Mouse (Mus musculus) CH12.LX (cell line): ENCODE measurements at regions not wholly inside any gene's neighbourhood (a gene's known extent, or its start where the extent isn't known, plus 50 kb on each side); places are given as distances from the start of the nearest gene placed in this dataset.

Experiments
- DNase-seq: peaks from one replicate; pipeline ENCODE4 v3.0.0-alpha.2; 2013; ENCODE audit errors: extremely low read depth
- H3K27ac ChIP-seq: 2 replicates; pipeline ENCODE4 v1.5.1; 2012; ENCODE audit warnings: low read depth, mild to moderate bottlenecking, control low read depth, moderate library complexity; ENCODE audit not compliant: insufficient read depth
- H3K27me3 ChIP-seq: replicated peaks from 2 replicates; pipeline ENCODE3; 2012; ENCODE audit warnings: inconsistent platforms
- H3K36me3 ChIP-seq, 2 experiments: replicated peaks in 1 of 2; 2 replicates each; pipeline versions ENCODE3 to v1.6.1; 2012; ENCODE audit warnings: inconsistent platforms in 1 of 2, low read length in 1 of 2, mild to moderate bottlenecking in 1 of 2, mixed read lengths in 1 of 2, moderate library complexity in 1 of 2; ENCODE audit not compliant: control insufficient read depth in 1 of 2, insufficient read depth in 1 of 2
- H3K4me1 ChIP-seq, 2 experiments: 2 replicates each; pipeline ENCODE4 v1.6.1; 2012; ENCODE audit warnings: inconsistent platforms in 1 of 2, moderate library complexity in 1 of 2; ENCODE audit not compliant: insufficient read depth in 2 of 2, control insufficient read depth in 1 of 2
- H3K4me2 ChIP-seq: 2 replicates; pipeline ENCODE4 v1.6.1; 2012; ENCODE audit warnings: low read depth, mild to moderate bottlenecking, control low read depth; ENCODE audit not compliant: poor library complexity, insufficient read depth, severe bottlenecking
- H3K4me3 ChIP-seq, 3 experiments: fragments of 150-350 bp in 1 of 3; sonication (generic) in 1 of 3; replicated peaks in 1 of 3; 2 replicates each; pipeline versions ENCODE3 to v1.5.1; 2011 to 2012; ENCODE audit warnings: low read depth in 2 of 3, low read length in 2 of 3, mild to moderate bottlenecking in 2 of 3, moderate library complexity in 2 of 3, control low read depth in 1 of 3, improper control_type of control experiment in 1 of 3, inconsistent platforms in 1 of 3, mixed read lengths in 1 of 3; ENCODE audit not compliant: poor library complexity in 1 of 3
- H3K79me2 ChIP-seq: replicated peaks from 2 replicates; pipeline ENCODE4 v1.6.1; 2012; ENCODE audit warnings: mild to moderate bottlenecking, moderate library complexity; ENCODE audit not compliant: control insufficient read depth, poor library complexity, insufficient read depth, severe bottlenecking; ENCODE audit errors: extremely low read depth
- H3K9ac ChIP-seq: 2 replicates; pipeline ENCODE4 v1.6.1; 2012; ENCODE audit warnings: low read depth, mild to moderate bottlenecking, control low read depth, moderate library complexity; ENCODE audit not compliant: insufficient read depth
- H3K9me3 ChIP-seq: replicated peaks from 2 replicates; pipeline ENCODE3; 2012; ENCODE audit warnings: low read length, inconsistent platforms, mixed read lengths
- BHLHE40 ChIP-seq: IDR thresholded peaks from 2 replicates; pipeline ENCODE4 v1.6.1; 2011; ENCODE audit warnings: mild to moderate bottlenecking, low read depth, low read length, improper control_type of control experiment
- CHD1 ChIP-seq: IDR thresholded peaks from 2 replicates; pipeline ENCODE4 v1.6.1; 2012; ENCODE audit warnings: low read depth, low read length, improper control_type of control experiment, inconsistent platforms
- CHD2 ChIP-seq: IDR thresholded peaks from 2 replicates; pipeline ENCODE4 v1.6.1; 2011; ENCODE audit warnings: low read length, improper control_type of control experiment
- CTCF ChIP-seq, 2 experiments: IDR thresholded peaks in 1 of 2; conservative IDR thresholded peaks in 1 of 2; 2 replicates each; pipeline ENCODE4 v1.5.1; 2011 to 2012; ENCODE audit warnings: low read depth in 2 of 2, low read length in 2 of 2, improper control_type of control experiment in 1 of 2, inconsistent platforms in 1 of 2, mild to moderate bottlenecking in 1 of 2, moderate library complexity in 1 of 2
- E2F4 ChIP-seq: IDR thresholded peaks from 2 replicates; pipeline ENCODE4 v1.6.1; 2011; ENCODE audit warnings: low read depth, low read length, improper control_type of control experiment; ENCODE audit not compliant: insufficient replicate concordance
- ELF1 ChIP-seq: IDR thresholded peaks from 2 replicates; pipeline ENCODE4 v1.6.1; 2014; ENCODE audit warnings: low read depth, mild to moderate bottlenecking, inconsistent platforms, low read length, improper control_type of control experiment
- EP300 ChIP-seq: IDR thresholded peaks from 2 replicates; pipeline ENCODE4 v1.6.1; 2011; ENCODE audit warnings: low read length, improper control_type of control experiment
- HCFC1 ChIP-seq: IDR thresholded peaks from 2 replicates; pipeline ENCODE4 v1.6.1; 2012; ENCODE audit warnings: low read depth, mild to moderate bottlenecking, inconsistent platforms, low read length, improper control_type of control experiment
- JUN ChIP-seq: IDR thresholded peaks from 2 replicates; pipeline ENCODE4 v1.6.1; 2011; ENCODE audit warnings: low read depth, mild to moderate bottlenecking, low read length, improper control_type of control experiment, moderate library complexity; ENCODE audit not compliant: insufficient read depth
- JUND ChIP-seq: conservative IDR thresholded peaks from 2 replicates; pipeline ENCODE4 v1.6.1; 2011; ENCODE audit warnings: low read depth, low read length, improper control_type of control experiment
- KAT2A ChIP-seq: IDR thresholded peaks from 2 replicates; pipeline ENCODE4 v1.6.1; 2012; ENCODE audit warnings: low read length, improper control_type of control experiment, inconsistent platforms; ENCODE audit not compliant: insufficient replicate concordance
- MAFK ChIP-seq: IDR thresholded peaks from 2 replicates; pipeline ENCODE4 v1.6.1; 2011; ENCODE audit warnings: low read length, improper control_type of control experiment; ENCODE audit not compliant: insufficient replicate concordance
- MAX ChIP-seq: IDR thresholded peaks from 2 replicates; pipeline ENCODE4 v1.6.1; 2011; ENCODE audit warnings: low read length, improper control_type of control experiment
- MEF2A ChIP-seq: IDR thresholded peaks from 2 replicates; pipeline ENCODE4 v1.6.1; 2014; ENCODE audit warnings: low read depth, mild to moderate bottlenecking, inconsistent platforms, low read length, improper control_type of control experiment, borderline replicate concordance
- MXI1 ChIP-seq: IDR thresholded peaks from 2 replicates; pipeline ENCODE4 v1.6.1; 2011; ENCODE audit warnings: mild to moderate bottlenecking, low read depth, low read length, improper control_type of control experiment
- MYC ChIP-seq: IDR thresholded peaks from 2 replicates; pipeline ENCODE4 v1.6.1; 2011; ENCODE audit warnings: low read depth, mild to moderate bottlenecking, improper control_type of control experiment, low read length
- NELFE ChIP-seq: IDR thresholded peaks from 2 replicates; pipeline ENCODE4 v1.6.1; 2011; ENCODE audit warnings: low read depth, low read length, improper control_type of control experiment
- PAX5 ChIP-seq: IDR thresholded peaks from 2 replicates; pipeline ENCODE4 v1.6.1; 2012; ENCODE audit warnings: low read length, inconsistent platforms, mixed read lengths
- POLR2A ChIP-seq: IDR thresholded peaks from 2 replicates; pipeline ENCODE4 v1.6.1; 2011; ENCODE audit warnings: low read depth, mild to moderate bottlenecking, improper control_type of control experiment, low read length
- RAD21 ChIP-seq: IDR thresholded peaks from 2 replicates; pipeline ENCODE4 v1.6.1; 2011; ENCODE audit warnings: low read depth, mild to moderate bottlenecking, low read length, improper control_type of control experiment, moderate library complexity
- SIN3A ChIP-seq: IDR thresholded peaks from 2 replicates; pipeline ENCODE4 v1.6.1; 2012; ENCODE audit warnings: low read length, improper control_type of control experiment, inconsistent platforms
- SMC3 ChIP-seq: IDR thresholded peaks from 2 replicates; pipeline ENCODE4 v1.6.1; 2011; ENCODE audit warnings: low read depth, low read length, improper control_type of control experiment
- TBP ChIP-seq: conservative IDR thresholded peaks from 2 replicates; pipeline ENCODE4 v1.6.1; 2011; ENCODE audit warnings: low read depth, low read length, improper control_type of control experiment
- TCF12 ChIP-seq: IDR thresholded peaks from 2 replicates; pipeline ENCODE4 v1.6.1; 2014; ENCODE audit warnings: low read depth, mild to moderate bottlenecking, inconsistent platforms, low read length, improper control_type of control experiment
- USF1 ChIP-seq: IDR thresholded peaks from 2 replicates; pipeline ENCODE4 v1.6.1; 2014; ENCODE audit warnings: low read depth, mild to moderate bottlenecking, inconsistent platforms, low read length, improper control_type of control experiment
- ZC3H11A ChIP-seq: IDR thresholded peaks from 2 replicates; pipeline ENCODE4 v1.6.1; 2012; ENCODE audit warnings: low read depth, mild to moderate bottlenecking, inconsistent platforms, low read length, improper control_type of control experiment
- dilution Hi-C: fragments of 300-500 bp; cut with MboI; formaldehyde crosslinking; loops from 2 replicates; pipeline ENCODE4 v1.14.3; 2020; ENCODE audit warnings: low sequenced_read_pairs; ENCODE audit not compliant: extremely low pct_unique_long_range_greater_than_20kb, extremely low pct_ligation_motif_present
- in situ Hi-C: fragments of 300-500 bp; cut with MboI; formaldehyde crosslinking; loops from 3 replicates; pipeline ENCODE4 v1.14.3; 2019; ENCODE audit warnings: low sequenced_read_pairs, low pct_ligation_motif_present, low pct_unique_long_range_greater_than_20kb, mixed read lengths

DNA sequence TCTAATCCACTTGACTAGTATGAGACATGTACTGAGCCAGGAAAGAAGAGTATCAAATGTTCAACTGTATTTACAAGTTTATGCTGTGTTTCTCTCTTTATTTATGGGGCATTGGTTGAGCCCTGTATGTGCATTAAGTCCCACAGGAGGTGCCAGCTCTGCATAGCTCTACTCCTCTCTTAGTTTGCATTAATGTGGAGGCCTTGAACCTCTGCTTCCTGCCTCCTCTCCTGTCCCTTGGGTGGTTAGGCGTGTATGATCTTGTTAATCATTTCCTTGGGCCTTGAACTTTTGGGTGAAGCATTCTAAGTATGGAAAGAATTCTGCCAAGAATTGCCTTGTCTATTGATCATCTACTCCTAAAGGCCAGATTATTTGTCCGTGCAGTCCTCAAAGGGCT lies 291.9 kb upstream of the Jag1 start:
- no peaks in the 10 kb centered on the region for H3K36me3 ChIP-seq
- H3K4me3 ChIP-seq = no peak overlapping the region
- H3K4me2 ChIP-seq = no peak overlapping the region
- TF ChIP-seq JUN (no peak), CHD2 (no peak), ELF1 (no peak), MAX (no peak), HCFC1 (no peak), POLR2A (no peak), PAX5 (no peak), TBP (no peak), KAT2A (no peak), MYC (no peak)
- H3K27ac ChIP-seq = no peak overlapping the region
- H3K9me3 ChIP-seq = peaks cover 34% of the 10 kb centered on the region
- no peak overlapping the region for H3K9ac ChIP-seq
- no peak for DNase-seq
- no peaks in the 10 kb centered on the region for H3K79me2 ChIP-seq
- H3K27me3 ChIP-seq = no peaks in the 10 kb centered on the region
- in situ Hi-C loops = no loop called here
- dilution Hi-C loops = no loop called here
- H3K4me1 ChIP-seq = no peaks in the 10 kb centered on the region

- H3K9me3 ChIP-seq = peaks cover 34% of the 10 kb centered on the region
- H3K27me3 ChIP-seq = no peaks in the 10 kb centered on the region
- H3K36me3 ChIP-seq = no peaks in the 10 kb centered on the region
- no peak for DNase-seq
- no peak overlapping the region for H3K9ac ChIP-seq
- no peak overlapping the region for H3K27ac ChIP-seq
- no peak overlapping the region for H3K4me3 ChIP-seq
- in situ Hi-C loops = no loop called here
- H3K4me1 ChIP-seq = no peaks in the 10 kb centered on the region
- TF ChIP-seq MAX = no peak
- no peak for TF ChIP-seq SMC3
- no peak for TF ChIP-seq ZC3H11A
- TF ChIP-seq RAD21 = no peak
- no peak for TF ChIP-seq TCF12
- TF ChIP-seq BHLHE40 = no peak
- TF ChIP-seq ELF1 = no peak
- dilution Hi-C loops = no loop called here
- no peaks in the 10 kb centered on the region for H3K79me2 ChIP-seq
- no peak overlapping the region for H3K4me2 ChIP-seq
Observed at GRCm38 (mm10) chr2:137393486-137393885, 277.0 kb upstream of the Jag1 start.

DNA sequence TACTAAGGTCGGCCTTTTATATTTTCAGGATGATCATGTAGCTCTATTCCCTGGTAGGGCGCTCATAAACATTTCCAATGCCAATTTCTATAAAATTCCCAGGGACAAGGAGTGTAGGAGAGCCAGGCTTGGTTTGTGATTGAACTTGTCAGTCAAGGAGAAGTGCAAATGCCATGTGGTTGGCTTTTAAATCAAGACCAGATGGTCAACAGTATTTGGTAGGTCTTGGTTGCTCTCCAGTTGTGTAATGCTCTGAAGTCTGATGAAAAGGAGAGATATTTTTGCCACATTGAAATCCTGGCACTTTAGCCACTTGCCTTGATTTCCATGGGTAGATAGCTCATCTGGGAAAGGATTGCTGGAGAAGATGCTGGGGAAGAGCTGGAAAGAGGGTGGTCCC lies 263.4 kb upstream of the Jag1 start:
- TF ChIP-seq CHD1 = no peak
- TF ChIP-seq POLR2A = no peak
- no peak for TF ChIP-seq E2F4
- TF ChIP-seq MAFK = no peak
- no peak for TF ChIP-seq ZC3H11A
- no peak for TF ChIP-seq USF1
- no peak for TF ChIP-seq EP300
- no peak for TF ChIP-seq TBP
- TF ChIP-seq SIN3A = no peak
- TF ChIP-seq PAX5 = no peak
- TF ChIP-seq JUND = no peak
- no peak for TF ChIP-seq MXI1
- no peak for TF ChIP-seq HCFC1
- TF ChIP-seq RAD21 = no peak
- no peak for TF ChIP-seq TCF12
- no peak for TF ChIP-seq CTCF (conservative IDR thresholded peaks at IDR 0.05 in 1 of 2, IDR thresholded peaks at IDR 0.05 in 1 of 2; ENCODE audit: low read depth in 2 of 2, low read length in 2 of 2)
- TF ChIP-seq MEF2A = no peak
- TF ChIP-seq NELFE = no peak
- no peak for TF ChIP-seq ELF1
- no peak for TF ChIP-seq JUN
- Histone ChIP-seq H3K9ac (no peak overlapping the region), H3K27me3 (no peaks in the 10 kb centered on the region), H3K27ac (no peak overlapping the region), H3K4me1 (no peaks in the 10 kb centered on the region), H3K9me3 (peaks cover 66% of the 10 kb centered on the region), H3K79me2 (no peaks in the 10 kb centered on the region), H3K36me3 (no peaks in the 10 kb centered on the region), H3K4me3 (no peak overlapping the region), H3K4me2 (no peak overlapping the region)
- DNase-seq = no peak
- in situ Hi-C loops = no loop called here
- dilution Hi-C loops = no loop called here
